Mouse (Mus musculus) embryonic facial prominence, embryonic 10.5 days (tissue): ENCODE measurements around the gene Pla2g16. TPM values are rescaled to one million over a fixed set of nuclear protein-coding genes. Genes with fewer than 3 reads are reported as not detected.

Experiments used
- DNase-seq: peaks from one replicate; pipeline ENCODE4 v3.0.0-alpha.2; 2017; ENCODE audit warnings: low spot score
- H3K27ac ChIP-seq: fragments of 300-500 bp; sonication (generic); replicated peaks from 2 replicates; pipeline ENCODE4 v1.5.1; 2016; ENCODE audit warnings: mild to moderate bottlenecking
- H3K27me3 ChIP-seq: fragments of 300-500 bp; sonication (generic); replicated peaks from 2 replicates; pipeline ENCODE4 v1.6.1; 2016; ENCODE audit warnings: low read depth, mild to moderate bottlenecking; ENCODE audit not compliant: poor library complexity, severe bottlenecking
- H3K36me3 ChIP-seq: fragments of 300-500 bp; sonication (generic); replicated peaks from 2 replicates; pipeline ENCODE4 v1.6.1; 2016; ENCODE audit warnings: mild to moderate bottlenecking, moderate library complexity
- H3K4me1 ChIP-seq: fragments of 300-500 bp; sonication (generic); 2 replicates; pipeline ENCODE4 v1.6.1; 2016
- H3K4me3 ChIP-seq: fragments of 300-500 bp; sonication (generic); 2 replicates; pipeline ENCODE4 v1.5.1; 2016; ENCODE audit warnings: mild to moderate bottlenecking, moderate library complexity
- H3K9me3 ChIP-seq: fragments of 300-500 bp; sonication (generic); 2 replicates; pipeline ENCODE4 v1.6.1; 2016; ENCODE audit warnings: mild to moderate bottlenecking
- WGBS: fragments of 180-500 bp; shearing (Covaris S2); methylation state at CpG from one replicate; pipeline ENCODE4 v1.1.7; 2016; 5-methylcytosine and 5-hydroxymethylcytosine counted together
- polyA plus RNA-seq: library from polyadenylated mRNA; unstranded; fragments of >200 nt; fragmentation: Nextera tagmentation; extraction: Ambion mirVana; gene quantifications from 2 replicates; pipeline ENCODE4 v1.2.1, GENCODE M21; 2016

Gene Pla2g16
- polyA plus RNA-seq, 1 experiment from 2014 or later: 7.3 TPM

GRCm38 (mm10) chr19:7604107-7604506 lies 46.8 kb downstream of the Pla2g16 start:
- H3K4me1 ChIP-seq: peaks cover 25% of the 10 kb centered on the region
- WGBS: 92% methylated on average over 10 of the region's 10 CpGs
- no peaks in the 10 kb centered on the region for H3K36me3 ChIP-seq
- H3K27me3 ChIP-seq: peaks cover 13% of the 10 kb centered on the region
- no peak overlapping the region for H3K4me3 ChIP-seq
- DNase-seq: no peak
- H3K27ac ChIP-seq: no peak overlapping the region
- no peaks in the 10 kb centered on the region for H3K9me3 ChIP-seq

- peaks cover 25% of the 10 kb centered on the region for H3K4me1 ChIP-seq
- DNase-seq: no peak
- peaks cover 17% of the 10 kb centered on the region for H3K27me3 ChIP-seq
- no peaks in the 10 kb centered on the region for H3K9me3 ChIP-seq
- no peak overlapping the region for H3K27ac ChIP-seq
- no peaks in the 10 kb centered on the region for H3K36me3 ChIP-seq
- H3K4me3 ChIP-seq: no peak overlapping the region
These were observed 47.8 kb downstream of the Pla2g16 start for GRCm38 (mm10) chr19:7605013-7605412.

GRCm38 (mm10) chr19:7605930-7606783 lies 48.9 kb downstream of the Pla2g16 start:
- H3K27me3 ChIP-seq: peaks cover 25% of the 10 kb centered on the region
- peaks cover 25% of the 10 kb centered on the region for H3K4me1 ChIP-seq
- no peaks in the 10 kb centered on the region for H3K36me3 ChIP-seq
- H3K9me3 ChIP-seq: no peaks in the 10 kb centered on the region
- peak; percentile 61 for DNase-seq
- H3K4me3 ChIP-seq: peak overlapping the region; percentile 50
- WGBS: 5% methylated on average over 15 of the region's 15 CpGs
- H3K27ac ChIP-seq: peak overlapping the region; percentile 5; the same call in 1 of the 2 replicates

GRCm38 (mm10) chr19:7606801-7607689 lies 49.8 kb downstream of the Pla2g16 start, which contains the start of gene Lgals12:
Gene Lgals12 (minus strand): TSS chr19:7607193.
- peak within 1 kb of the TSS; percentile 5; the same call in 1 of the 2 replicates for H3K27ac ChIP-seq
- DNase-seq: peak; percentile 30
- H3K4me1 ChIP-seq: peaks cover 27% of the 10 kb centered on the region
- 6% methylated on average over 15 of the region's 15 CpGs for WGBS
- H3K36me3 ChIP-seq: no peaks in the 10 kb centered on the region
- H3K4me3 ChIP-seq: peak within 1 kb of the TSS; percentile 50
- H3K9me3 ChIP-seq: no peaks in the 10 kb centered on the region
- peaks cover 34% of the 10 kb centered on the region for H3K27me3 ChIP-seq

GRCm38 (mm10) chr19:7607690-7608201 lies 50.5 kb downstream of the Pla2g16 start:
- Histone ChIP-seq H3K27me3 (peaks cover 41% of the 10 kb centered on the region), H3K27ac (peak overlapping the region; percentile 5; the same call in 1 of the 2 replicates), H3K9me3 (no peaks in the 10 kb centered on the region), H3K4me3 (no peak overlapping the region), H3K4me1 (peaks cover 33% of the 10 kb centered on the region), H3K36me3 (no peaks in the 10 kb centered on the region)
- 74% methylated on average over 7 of the region's 7 CpGs for WGBS
- no peak for DNase-seq

- Histone ChIP-seq H3K27ac (peak within 1 kb of the TSS; percentile 60), H3K4me3 (peak within 1 kb of the TSS; percentile 62), H3K36me3 (no peaks in the 10 kb centered on the region), H3K27me3 (peaks cover 71% of the 10 kb centered on the region), H3K4me1 (peaks cover 14% of the 10 kb centered on the region), H3K9me3 (no peaks in the 10 kb centered on the region)
- 3% methylated on average over 54 of the region's 54 CpGs for WGBS
- peak; percentile 41 for DNase-seq
These were observed 54.9 kb downstream of the Pla2g16 start, which contains the start of gene Hrasls5 for GRCm38 (mm10) chr19:7611942-7612757. Gene Hrasls5 (plus strand): TSS chr19:7612541.

- H3K4me3 ChIP-seq: no peak overlapping the region
- H3K27me3 ChIP-seq: peaks cover 63% of the 10 kb centered on the region
- peak; percentile 9 for DNase-seq
- no peaks in the 10 kb centered on the region for H3K36me3 ChIP-seq
- WGBS: 81% methylated on average over 7 of the region's 7 CpGs
- no peaks in the 10 kb centered on the region for H3K9me3 ChIP-seq
- H3K27ac ChIP-seq: no peak overlapping the region
- H3K4me1 ChIP-seq: peaks cover 9% of the 10 kb centered on the region
These were observed 55.9 kb downstream of the Pla2g16 start for GRCm38 (mm10) chr19:7613151-7613550.

GRCm38 (mm10) chr19:7616231-7616930 lies 59.1 kb downstream of the Pla2g16 start:
- Histone ChIP-seq H3K9me3 (no peaks in the 10 kb centered on the region), H3K27ac (no peak overlapping the region), H3K36me3 (no peaks in the 10 kb centered on the region), H3K27me3 (peaks cover 46% of the 10 kb centered on the region), H3K4me3 (no peak overlapping the region), H3K4me1 (peaks cover 9% of the 10 kb centered on the region)
- WGBS: 80% methylated on average over 5 of the region's 5 CpGs
- peak; percentile 4 for DNase-seq

GRCm38 (mm10) chr19:7617085-7617484 lies 59.8 kb downstream of the Pla2g16 start:
- Histone ChIP-seq H3K27ac (no peak overlapping the region), H3K4me3 (no peak overlapping the region), H3K4me1 (peaks cover 6% of the 10 kb centered on the region), H3K9me3 (no peaks in the 10 kb centered on the region), H3K27me3 (peaks cover 39% of the 10 kb centered on the region), H3K36me3 (no peaks in the 10 kb centered on the region)
- peak; percentile 7 for DNase-seq
- 54% methylated on average over 3 of the region's 3 CpGs for WGBS

- H3K27ac ChIP-seq: no peak overlapping the region
- 44% methylated on average over 7 of the region's 7 CpGs for WGBS
- DNase-seq: peak; percentile 75
- no peak overlapping the region for H3K4me3 ChIP-seq
- no peaks in the 10 kb centered on the region for H3K9me3 ChIP-seq
- peaks cover 33% of the 10 kb centered on the region for H3K27me3 ChIP-seq
- H3K36me3 ChIP-seq: no peaks in the 10 kb centered on the region
- H3K4me1 ChIP-seq: no peaks in the 10 kb centered on the region
These were observed 60.4 kb downstream of the Pla2g16 start for GRCm38 (mm10) chr19:7617696-7618095.

GRCm38 (mm10) chr19:7633021-7633420 lies 75.8 kb downstream of the Pla2g16 start:
- H3K4me3 ChIP-seq: no peak overlapping the region
- no peaks in the 10 kb centered on the region for H3K36me3 ChIP-seq
- DNase-seq: no peak
- H3K9me3 ChIP-seq: no peaks in the 10 kb centered on the region
- no peaks in the 10 kb centered on the region for H3K4me1 ChIP-seq
- H3K27ac ChIP-seq: no peak overlapping the region
- H3K27me3 ChIP-seq: no peaks in the 10 kb centered on the region
